Mouse (Mus musculus) midbrain, embryonic 12.5 days (tissue): ENCODE results near the gene Cacna1h. TPM values are rescaled to one million over a fixed set of nuclear protein-coding genes. Genes with fewer than 3 reads are reported as not detected.

Experiments used
- ATAC-seq: fragments of 200-750 bp; cut with Nextera tagmentation; 2 replicates; pipeline ENCODE4 v1.8.0; 2017; ENCODE audit warnings: low read depth, moderate TSS enrichment, moderate library complexity; ENCODE audit not compliant: low FRiP score
- H3K27ac ChIP-seq: fragments of 300-500 bp; sonication (generic); replicated peaks from 2 replicates; pipeline ENCODE4 v1.5.1; 2016; ENCODE audit warnings: mild to moderate bottlenecking
- H3K27me3 ChIP-seq: fragments of 300-500 bp; sonication (generic); 2 replicates; pipeline ENCODE4 v1.6.1; 2016; ENCODE audit warnings: mild to moderate bottlenecking
- H3K36me3 ChIP-seq: fragments of 300-500 bp; sonication (generic); 2 replicates; pipeline ENCODE4 v1.6.1; 2016
- H3K4me1 ChIP-seq: fragments of 300-500 bp; sonication (generic); 2 replicates; pipeline ENCODE4 v1.6.1; 2016
- H3K4me2 ChIP-seq: fragments of 300-500 bp; sonication (generic); replicated peaks from 2 replicates; pipeline ENCODE4 v1.6.1; 2016; ENCODE audit warnings: mild to moderate bottlenecking, moderate library complexity
- H3K4me3 ChIP-seq: fragments of 300-500 bp; sonication (generic); 2 replicates; pipeline ENCODE4 v1.5.1; 2016; ENCODE audit warnings: mild to moderate bottlenecking
- H3K9ac ChIP-seq: fragments of 300-500 bp; sonication (generic); replicated peaks from 2 replicates; pipeline ENCODE4 v1.6.1; 2016; ENCODE audit warnings: mild to moderate bottlenecking, moderate library complexity
- H3K9me3 ChIP-seq: fragments of 300-500 bp; sonication (generic); 2 replicates; pipeline ENCODE4 v1.6.1; 2016; ENCODE audit warnings: mild to moderate bottlenecking
- WGBS: fragments of 180-500 bp; shearing (Covaris S2); methylation state at CpG from one replicate; pipeline ENCODE4 v1.1.7; 2016; 5-methylcytosine and 5-hydroxymethylcytosine counted together
- polyA plus RNA-seq: library from polyadenylated mRNA; unstranded; fragments of >200 nt; fragmentation: Nextera tagmentation; extraction: Ambion mirVana; gene quantifications from 2 replicates; pipeline ENCODE4 v1.2.1, GENCODE M21; 2016

Cacna1h gene
- polyA plus RNA-seq, 1 experiment from 2014 or later, result 10.4 TPM

DNA sequence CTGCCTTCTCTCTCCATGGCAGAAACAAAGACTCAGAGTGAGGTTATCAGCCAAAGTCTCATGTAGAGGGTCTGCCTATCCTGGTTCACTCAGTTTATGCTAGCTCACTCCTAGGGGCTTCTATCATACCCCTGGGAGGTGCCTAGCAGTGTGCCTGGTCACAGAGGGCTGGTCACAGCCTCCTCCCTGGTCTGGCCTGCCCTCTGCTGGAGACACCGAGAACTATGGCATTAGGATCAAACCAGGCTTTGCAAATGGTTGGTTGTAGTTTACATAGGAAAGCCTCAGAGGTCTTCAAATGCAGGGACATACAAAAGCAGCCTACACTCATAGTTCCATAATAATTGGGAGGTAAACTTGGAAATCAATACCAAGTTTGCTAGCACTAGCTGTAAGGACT is 69.9 kb downstream of the Cacna1h start:
- Histone ChIP-seq H3K27ac (no peak overlapping the region), H3K36me3 (no peaks in the 10 kb centered on the region), H3K4me3 (no peak overlapping the region), H3K9ac (no peak overlapping the region), H3K4me2 (no peak overlapping the region), H3K27me3 (peaks cover 3% of the 10 kb centered on the region; the same call in 1 of the 2 replicates), H3K4me1 (no peaks in the 10 kb centered on the region), H3K9me3 (no peaks in the 10 kb centered on the region)
- 4% methylated on average over 1 of the region's 1 CpGs for WGBS
- no peak for ATAC-seq

DNA sequence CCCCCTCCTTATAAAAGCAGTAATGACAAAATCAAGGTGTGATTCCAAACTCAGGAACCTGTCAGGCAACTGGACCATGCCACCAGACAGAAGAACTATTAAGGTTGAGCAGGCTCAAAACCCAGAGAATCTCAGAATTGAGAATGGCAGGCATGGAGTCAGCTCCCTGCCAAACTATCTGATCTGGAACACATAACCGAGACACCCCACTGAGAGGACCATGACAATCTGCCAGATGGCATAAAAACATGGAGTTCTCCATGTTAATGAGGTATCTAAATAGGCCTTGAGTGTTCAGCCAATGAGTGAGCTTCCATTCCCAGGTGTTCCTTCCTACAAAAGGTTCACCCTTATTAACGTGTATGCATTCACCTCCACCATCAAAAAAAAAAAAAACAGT is 72.3 kb downstream of the Cacna1h start:
- WGBS, result 73% methylated on average over 2 of the region's 2 CpGs
- Histone ChIP-seq H3K4me2 (no peak overlapping the region), H3K27me3 (peaks cover 3% of the 10 kb centered on the region; the same call in 1 of the 2 replicates), H3K9me3 (no peaks in the 10 kb centered on the region), H3K27ac (no peak overlapping the region), H3K4me1 (no peaks in the 10 kb centered on the region), H3K4me3 (no peak overlapping the region), H3K36me3 (no peaks in the 10 kb centered on the region), H3K9ac (no peak overlapping the region)
- ATAC-seq, result no peak

DNA sequence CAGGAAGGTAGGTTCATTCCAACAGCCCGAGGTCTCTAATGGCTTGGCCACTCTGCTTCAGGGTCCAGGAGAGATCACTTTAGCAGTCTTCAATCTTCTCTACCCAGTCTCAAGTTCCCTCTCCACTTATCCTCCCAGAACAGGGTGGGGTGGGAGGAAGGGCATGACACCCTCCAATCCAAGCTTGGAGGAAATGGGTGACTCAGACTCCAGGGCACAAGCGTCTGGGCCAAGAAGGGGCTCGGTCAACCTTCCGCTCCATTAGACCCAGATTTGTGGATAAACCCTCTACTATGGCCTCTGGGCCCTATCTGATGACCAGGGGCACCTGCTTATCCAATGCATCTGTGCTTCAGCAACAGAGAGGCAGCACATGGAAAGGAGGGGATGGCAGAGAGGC is 88.1 kb downstream of the Cacna1h start, which contains the start of gene Tpsab1:
TSS of gene Tpsab1 (minus strand) at position 101 of the 400 bp plus-strand sequence.
- Histone ChIP-seq H3K4me3 (no peak within 1 kb of the TSS), H3K9ac (no peak within 1 kb of the TSS), H3K36me3 (no peaks in the 10 kb centered on the region), H3K27me3 (no peaks in the 10 kb centered on the region), H3K9me3 (no peaks in the 10 kb centered on the region), H3K4me1 (no peaks in the 10 kb centered on the region), H3K27ac (no peak within 1 kb of the TSS), H3K4me2 (no peak within 1 kb of the TSS)
- ATAC-seq, result no peak
- 93% methylated on average over 4 of the region's 4 CpGs for WGBS

DNA sequence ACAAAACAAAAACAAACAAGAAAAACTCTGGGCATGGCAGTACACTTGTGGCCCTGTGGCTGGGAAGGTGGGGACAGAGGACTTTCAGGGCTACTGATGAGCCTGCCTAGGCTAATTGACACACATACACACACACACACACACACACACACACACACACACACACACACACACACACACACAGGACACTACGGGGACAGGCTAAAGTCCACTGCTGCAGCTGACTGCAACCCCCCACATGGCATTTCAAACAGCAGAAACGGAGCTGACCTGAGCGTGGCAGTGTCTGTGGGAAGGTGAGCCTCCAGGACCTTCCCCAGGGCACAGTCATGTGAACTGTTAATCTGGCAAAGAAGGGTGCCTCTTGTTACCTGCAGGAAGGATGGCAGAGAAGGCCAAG is 92.1 kb downstream of the Cacna1h start:
- Histone ChIP-seq H3K4me3 (no peak overlapping the region), H3K27me3 (no peaks in the 10 kb centered on the region; the same call in 1 of the 2 replicates), H3K4me2 (no peak overlapping the region), H3K9ac (no peak overlapping the region), H3K27ac (no peak overlapping the region), H3K4me1 (no peaks in the 10 kb centered on the region), H3K9me3 (no peaks in the 10 kb centered on the region), H3K36me3 (no peaks in the 10 kb centered on the region)
- ATAC-seq, result no peak
- 63% methylated on average over 3 of the region's 3 CpGs for whole genome bisulfite sequencing

DNA sequence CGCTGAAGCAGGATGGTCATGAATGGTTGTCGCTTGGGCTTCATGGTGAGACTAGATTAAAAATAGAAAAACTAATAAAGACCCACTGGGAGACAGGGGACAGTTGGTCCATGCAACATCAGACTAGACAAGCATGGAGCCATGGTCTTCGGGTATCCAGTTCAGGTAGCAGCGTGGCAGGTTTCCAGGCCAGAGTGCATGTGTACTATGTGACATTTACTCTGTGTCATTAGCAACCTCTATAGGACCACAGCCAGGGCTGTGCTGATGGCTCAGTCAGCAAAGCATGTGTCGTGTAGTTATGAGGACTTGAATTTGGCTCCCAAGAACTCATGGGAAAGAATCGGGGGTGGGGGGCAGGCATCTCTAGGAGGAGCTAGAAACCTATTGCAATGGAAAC is 93.6 kb downstream of the Cacna1h start:
- WGBS, result 88% methylated on average over 6 of the region's 6 CpGs
- Histone ChIP-seq H3K4me1 (no peaks in the 10 kb centered on the region), H3K9me3 (no peaks in the 10 kb centered on the region), H3K27me3 (peaks cover under 1% of the 10 kb centered on the region; the same call in 1 of the 2 replicates), H3K4me2 (no peak overlapping the region), H3K4me3 (no peak overlapping the region), H3K36me3 (no peaks in the 10 kb centered on the region), H3K27ac (no peak overlapping the region), H3K9ac (no peak overlapping the region)
- no peak for ATAC-seq

DNA sequence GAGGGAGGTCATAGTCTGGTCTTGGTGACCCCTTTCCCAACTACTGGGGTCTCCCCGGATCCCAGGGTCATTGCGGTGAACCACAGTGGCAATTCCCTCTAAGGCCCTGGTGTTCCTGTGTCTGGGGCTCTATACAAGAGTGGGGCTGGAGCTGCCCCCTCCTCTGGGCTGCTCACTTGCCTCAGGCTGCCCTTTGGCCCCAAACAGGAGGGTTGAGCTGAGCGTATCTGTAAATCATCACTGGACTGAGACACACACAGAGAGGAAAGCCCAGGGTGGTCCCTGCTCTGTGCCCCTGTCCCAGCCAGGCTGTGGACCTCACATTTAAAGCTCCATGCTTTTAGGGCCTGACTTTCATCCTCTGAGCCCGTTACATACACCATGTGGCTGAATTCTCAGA is 95.4 kb downstream of the Cacna1h start:
- Histone ChIP-seq H3K9ac (no peak overlapping the region), H3K4me1 (no peaks in the 10 kb centered on the region), H3K9me3 (no peaks in the 10 kb centered on the region), H3K4me2 (no peak overlapping the region), H3K27ac (no peak overlapping the region), H3K4me3 (no peak overlapping the region), H3K36me3 (no peaks in the 10 kb centered on the region), H3K27me3 (peaks cover 11% of the 10 kb centered on the region)
- ATAC-seq, result no peak
- WGBS, result 82% methylated on average over 4 of the region's 4 CpGs

DNA sequence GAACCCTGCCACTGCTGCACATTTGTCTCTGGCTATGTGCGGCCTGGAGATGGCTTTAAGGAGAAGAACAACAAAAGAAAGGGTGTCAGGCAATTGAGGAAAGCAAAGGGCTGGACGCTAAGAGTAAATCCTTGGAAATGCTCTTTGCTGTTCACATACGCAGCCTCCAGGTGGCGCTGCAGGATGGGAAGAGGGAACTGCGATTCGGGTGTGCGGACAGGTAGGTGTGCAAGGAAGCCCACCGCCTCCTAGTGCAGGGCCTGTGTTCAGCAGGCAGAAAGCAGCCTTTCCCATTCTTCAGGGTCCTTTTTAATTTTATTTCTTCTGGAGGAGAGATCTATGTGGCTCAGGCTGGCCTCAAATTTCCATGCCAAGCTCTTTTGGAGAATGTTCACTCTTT is 99.6 kb downstream of the Cacna1h start:
- Histone ChIP-seq H3K27ac (no peak overlapping the region), H3K9me3 (no peaks in the 10 kb centered on the region), H3K4me2 (no peak overlapping the region), H3K9ac (no peak overlapping the region), H3K4me3 (no peak overlapping the region), H3K27me3 (peaks cover 19% of the 10 kb centered on the region), H3K4me1 (no peaks in the 10 kb centered on the region), H3K36me3 (no peaks in the 10 kb centered on the region)
- no peak for ATAC-seq
- WGBS, result 2% methylated on average over 8 of the region's 8 CpGs

DNA sequence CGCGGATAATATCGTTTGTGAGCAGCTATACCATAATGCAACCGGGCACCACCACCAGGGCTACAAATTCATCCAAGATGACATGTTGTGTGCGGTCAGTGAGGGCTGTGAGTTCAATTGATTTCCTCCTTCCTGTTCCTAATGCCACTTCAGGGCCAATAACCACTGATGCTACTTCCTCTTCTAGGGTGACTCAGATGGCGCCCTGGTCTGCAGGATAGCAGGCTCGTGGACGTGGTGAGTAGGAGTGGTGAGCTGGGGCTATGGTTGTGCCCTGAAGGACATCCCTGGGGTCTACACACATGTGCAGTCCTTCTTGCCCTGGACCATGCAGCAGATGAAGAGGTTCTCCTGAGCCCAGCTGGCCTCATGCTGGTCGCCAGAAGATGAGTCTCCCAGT is 101.3 kb downstream of the Cacna1h start:
- Histone ChIP-seq H3K9me3 (no peaks in the 10 kb centered on the region), H3K36me3 (no peaks in the 10 kb centered on the region), H3K4me2 (no peak overlapping the region), H3K27ac (no peak overlapping the region), H3K9ac (no peak overlapping the region; the same call in 1 of the 2 replicates), H3K4me3 (no peak overlapping the region), H3K4me1 (no peaks in the 10 kb centered on the region), H3K27me3 (peaks cover 19% of the 10 kb centered on the region)
- WGBS, result 79% methylated on average over 9 of the region's 9 CpGs
- no peak for ATAC-seq

Other genes starting within 250 kb of the Cacna1h start
- gene BC003965, start 249.2 kb downstream of the Cacna1h start, polyA plus RNA-seq, result 33.4 and 33.6 TPM in 2 replicates
- gene Unkl, start 245.4 kb downstream of the Cacna1h start, polyA plus RNA-seq, result 10.0 and 10.9 TPM in 2 replicates
- 66.8 and 68.4 TPM in 2 replicates for gene Gnptg, start 193.7 kb downstream of the Cacna1h start, polyA plus RNA-seq
- gene Tsr3, start 193.6 kb downstream of the Cacna1h start, polyA plus RNA-seq, result 67.2 and 67.7 TPM in 2 replicates
- gene Baiap3, start 177.4 kb downstream of the Cacna1h start, polyA plus RNA-seq, result 4.2 and 4.6 TPM in 2 replicates
- gene Ube2i, start 159.2 kb downstream of the Cacna1h start, polyA plus RNA-seq, result 818 and 823 TPM in 2 replicates
- not detected in 2 replicates for gene Prss34, start 135.4 kb downstream of the Cacna1h start, polyA plus RNA-seq
- not detected in 2 replicates for gene Prss28, start 125.1 kb downstream of the Cacna1h start, polyA plus RNA-seq
- gene Prss29, start 115.1 kb downstream of the Cacna1h start, polyA plus RNA-seq, result not detected in 2 replicates
- gene Tpsab1, start 88.2 kb downstream of the Cacna1h start, polyA plus RNA-seq, result not detected in 2 replicates
- gene Tpsb2, start 67.5 kb downstream of the Cacna1h start, polyA plus RNA-seq, result not detected in 2 replicates
- gene Tpsg1, start 64.5 kb downstream of the Cacna1h start, polyA plus RNA-seq, result 0.22 and 0.92 TPM in 2 replicates
- 0.14 and 0.22 TPM in 2 replicates for gene Tekt4, start 20.8 kb upstream of the Cacna1h start, polyA plus RNA-seq
- gene Sstr5, start 63.5 kb upstream of the Cacna1h start, polyA plus RNA-seq, result 0.11 TPM in 1 of 2 replicates, not detected in the other
- gene Sox8, start 136.9 kb upstream of the Cacna1h start, polyA plus RNA-seq, result 3.2 and 4.7 TPM in 2 replicates
- gene Lmf1, start 145.3 kb upstream of the Cacna1h start, polyA plus RNA-seq, result 20.5 and 21.5 TPM in 2 replicates